Mouse (Mus musculus) heart, postnatal 25 days (tissue): Measurements from ENCODE around the gene Olfr1370. TPM values are rescaled to one million over a fixed set of nuclear protein-coding genes. Genes with fewer than 3 reads are reported as not detected.
"Not testable (repeated sequence)": the region's sequence is repeated elsewhere in the genome, so short reads cannot be mapped to it uniquely, and the experiment has no call there.

Experiments
- DNase-seq: peaks from one replicate; pipeline ENCODE4 v3.0.0; 2022; ENCODE audit warnings: low spot score
- intact Hi-C: fragments of 180-260 bp; cut with DNase I; formaldehyde crosslinking; loops from one replicate; pipeline ENCODE4 v1.15.1; 2025
- total RNA-seq, 2 experiments: library from RNA; stranded (reverse); gene quantifications; 2 replicates each; pipeline ENCODE4 v1.2.3; 2021

Olfr1370 gene
- not detected for total RNA-seq

DNA sequence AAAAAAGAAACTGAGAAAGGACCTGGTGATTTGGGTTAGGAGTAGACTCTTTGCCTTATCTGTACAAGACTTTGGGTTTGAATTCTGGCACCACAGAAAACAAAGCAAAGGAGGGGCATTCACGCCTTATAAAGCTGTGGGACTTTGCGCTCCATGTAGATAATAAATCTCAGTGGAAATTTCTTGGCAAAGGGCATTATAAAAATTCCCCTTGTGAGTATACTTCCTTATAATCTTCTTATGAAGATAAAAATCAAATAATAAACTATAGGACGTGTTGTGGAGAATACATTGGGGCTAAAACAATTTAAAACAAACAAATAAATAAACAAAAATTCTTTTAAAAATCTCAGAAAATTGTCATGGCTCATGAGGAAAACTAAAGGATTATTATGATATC is at the start of gene Olfr1370:
Gene Olfr1370, minus strand, starts transcription at position 101 of the 400 bp plus-strand sequence.
- intact Hi-C loops: no loop called here
- no peak for DNase-seq

DNA sequence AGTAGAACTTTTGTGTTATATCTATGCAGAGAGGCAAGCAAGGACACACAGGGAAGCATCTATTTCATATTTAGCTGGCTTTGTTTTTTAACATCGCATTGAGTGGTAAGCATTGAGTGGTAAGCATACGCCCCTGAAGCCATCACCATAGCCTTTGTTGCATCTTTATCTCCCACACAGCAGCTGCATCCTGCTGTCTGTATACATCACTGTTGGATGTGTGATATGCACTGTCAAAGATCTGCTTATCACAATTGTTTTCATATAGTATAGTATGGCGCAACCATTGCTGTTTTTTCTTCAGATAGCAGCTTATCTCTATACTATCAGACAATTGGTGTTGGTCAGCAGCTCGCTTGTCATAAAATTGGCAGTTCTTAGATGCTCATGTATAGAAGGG is 39.4 kb upstream of the Olfr1370 start:
- no peak for DNase-seq
- intact Hi-C loops: no loop called here

DNA sequence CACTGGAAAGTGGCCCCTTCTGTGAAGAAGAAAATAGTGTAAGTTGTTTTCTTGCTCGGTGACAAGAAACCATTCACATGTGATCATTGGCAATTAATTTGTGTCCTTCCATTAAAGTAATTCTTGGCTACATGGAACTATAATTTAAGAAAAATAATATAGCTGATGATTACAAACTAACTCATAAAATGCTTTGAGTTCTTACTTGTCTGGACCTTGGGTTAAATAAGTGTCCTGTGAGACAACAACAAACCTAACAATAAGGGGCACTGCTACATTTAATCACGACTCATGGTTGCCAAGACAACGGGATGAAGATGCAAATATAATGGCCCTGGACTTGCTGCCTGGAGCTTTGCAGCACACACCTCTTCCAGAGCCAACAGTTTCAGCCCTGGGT is 36.4 kb upstream of the Olfr1370 start, which contains the start of gene Olfr1369-ps1:
Gene Olfr1369-ps1, plus strand, starts transcription at position 301 of the 400 bp plus-strand sequence.
- DNase-seq, intact Hi-C loops: not testable (repeated sequence)

DNA sequence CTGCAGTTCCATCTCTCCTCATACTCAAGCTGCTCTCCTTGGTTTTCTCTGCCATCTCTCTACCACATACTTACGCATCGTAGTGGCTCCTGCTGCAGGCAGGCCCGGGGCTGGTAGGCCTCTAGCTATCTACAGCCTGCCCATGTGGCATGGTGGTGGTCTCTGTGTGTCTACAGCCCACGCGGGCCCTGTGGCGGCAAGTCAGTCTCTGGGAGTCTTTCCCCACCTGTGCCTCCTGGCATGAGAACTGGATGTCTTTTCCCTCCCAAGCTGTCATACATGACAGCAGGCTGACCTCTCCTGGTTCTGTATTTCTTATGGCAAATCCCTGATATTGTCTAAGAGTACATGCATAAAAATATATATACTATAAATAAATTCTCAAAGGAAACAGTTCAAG is 35.7 kb upstream of the Olfr1370 start:
- no peak for DNase-seq
- intact Hi-C loops: no loop called here

DNA sequence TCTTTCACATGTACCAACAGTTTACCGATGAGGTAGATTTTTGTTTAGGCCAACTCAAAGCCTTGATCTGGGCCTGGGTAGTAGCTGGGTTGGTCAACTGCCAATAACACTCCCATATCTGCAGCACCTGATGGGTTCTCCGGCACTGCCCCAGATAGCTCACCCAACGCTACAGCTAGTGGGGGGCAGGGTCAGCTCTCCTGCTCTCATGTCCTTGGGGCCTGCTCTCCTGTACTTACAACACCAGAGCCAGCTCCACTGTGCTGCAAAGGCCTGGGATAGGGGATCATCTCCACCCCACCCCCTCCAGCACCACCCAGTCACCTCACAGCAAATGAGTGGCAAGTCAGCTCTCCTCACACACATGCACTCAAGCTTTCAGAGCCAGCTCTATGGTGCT is 35.0 kb upstream of the Olfr1370 start:
- intact Hi-C loops: no loop called here
- no peak for DNase-seq

DNA sequence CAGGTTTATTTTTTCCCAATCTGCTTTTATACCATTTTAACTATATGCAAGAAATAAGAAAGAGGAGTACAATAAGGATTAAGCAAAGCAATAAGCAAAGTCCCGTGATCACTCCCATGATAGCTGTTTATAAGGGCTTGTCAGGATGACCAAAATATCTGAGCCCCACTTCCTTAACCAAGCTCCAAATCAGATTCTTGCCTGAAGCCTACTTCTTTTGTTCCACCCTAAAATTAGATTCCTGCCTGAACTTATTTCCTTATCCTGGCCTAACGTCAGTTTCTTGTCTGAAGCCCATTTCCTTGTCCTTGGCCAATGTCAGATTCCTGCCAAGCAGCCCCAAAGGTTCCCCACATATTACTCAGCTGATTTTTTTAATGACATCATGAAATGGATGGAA is 7.9 kb upstream of the Olfr1370 start:
- no peak for DNase-seq
- intact Hi-C loops: no loop called here

DNA sequence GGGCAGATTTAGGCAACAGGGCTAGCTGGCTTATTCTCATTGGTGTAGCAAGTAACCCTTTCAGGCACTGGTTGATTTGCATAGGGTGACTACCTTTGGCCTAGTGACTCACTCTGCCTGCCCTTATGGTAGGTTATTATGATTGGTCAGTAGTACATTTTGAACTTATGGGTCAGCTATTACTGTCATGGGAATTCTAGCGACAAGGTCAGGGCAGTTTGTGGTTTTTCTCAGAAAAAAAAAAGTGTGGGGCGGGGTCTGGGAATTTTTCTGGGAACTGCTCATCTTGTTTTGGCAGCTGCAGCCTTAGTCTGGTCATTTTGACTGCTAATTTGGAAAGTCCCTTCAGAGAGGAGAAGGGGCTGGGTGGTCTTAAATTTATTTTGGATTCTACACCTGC is 8.7 kb downstream of the Olfr1370 start:
- no peak for DNase-seq
- intact Hi-C loops: no loop called here

DNA sequence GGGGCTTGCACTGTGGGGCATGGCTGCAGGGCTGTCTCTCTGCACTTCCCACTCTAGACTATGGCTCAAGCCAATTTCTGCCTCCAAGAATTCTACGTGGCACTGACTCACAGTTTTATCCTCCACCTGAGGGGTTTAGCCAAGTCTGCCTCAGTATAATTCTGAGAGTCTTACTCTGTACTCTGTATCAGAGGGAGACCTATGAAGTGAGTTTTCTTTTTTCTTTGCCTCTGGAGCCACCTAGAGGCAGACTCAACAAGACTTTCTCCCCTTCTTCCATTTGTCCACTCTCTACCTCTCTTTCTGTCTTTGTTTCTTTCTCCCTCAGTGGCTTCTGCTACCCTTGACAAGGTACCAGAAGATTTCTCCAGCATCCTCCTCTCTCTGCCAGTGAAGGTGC is 24.6 kb downstream of the Olfr1370 start:
- no peak for DNase-seq

DNA sequence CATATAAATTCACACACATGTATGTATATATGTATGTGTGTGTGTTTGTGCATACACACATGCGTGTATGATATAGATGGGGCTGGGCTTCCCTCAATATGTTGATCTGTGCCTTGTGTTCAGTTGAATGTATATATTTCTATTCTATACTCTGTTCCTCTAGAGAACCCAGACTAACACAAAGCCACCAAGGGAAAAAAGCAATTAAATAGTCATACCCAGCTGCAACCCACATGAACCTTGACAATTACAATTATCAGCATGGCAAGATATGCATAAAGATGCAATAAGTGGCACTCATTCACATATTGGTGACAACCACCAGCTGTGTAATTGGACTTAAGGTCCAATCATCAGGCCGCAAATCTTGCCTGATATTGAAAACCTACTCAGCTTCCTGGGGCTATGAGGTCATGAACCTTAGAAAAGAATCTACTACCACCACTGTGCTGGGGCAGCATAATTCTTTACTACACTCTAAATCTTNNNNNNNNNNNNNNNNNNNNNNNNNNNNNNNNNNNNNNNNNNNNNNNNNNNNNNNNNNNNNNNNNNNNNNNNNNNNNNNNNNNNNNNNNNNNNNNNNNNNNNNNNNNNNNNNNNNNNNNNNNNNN is 34.1 kb downstream of the Olfr1370 start:
- intact Hi-C loops: no loop called here

More for the DNA sequence above, 24.6 kb downstream of the Olfr1370 start:
- intact Hi-C loops: no loop called here

DNA sequence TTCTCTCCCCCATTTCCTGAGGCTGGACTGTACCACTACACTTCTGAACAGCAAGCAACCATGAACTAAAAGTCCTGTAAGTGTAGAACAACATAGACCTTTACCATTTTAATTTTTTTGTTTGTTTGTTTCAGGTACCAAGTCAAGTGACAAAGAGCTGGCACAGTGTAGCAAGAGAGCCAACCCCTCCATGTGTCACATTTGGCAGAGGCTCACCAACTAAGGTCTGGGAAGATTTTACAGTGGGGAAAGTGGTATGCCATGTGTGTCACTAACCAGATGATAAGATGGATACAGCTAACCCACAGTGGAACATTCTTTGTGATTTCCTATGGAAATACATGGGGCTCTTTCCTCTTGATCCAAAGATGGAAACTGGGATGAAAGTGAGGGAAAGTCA is 38.8 kb downstream of the Olfr1370 start:
- intact Hi-C loops: loop anchor here (2.0 kb wide), 1 partner anchor 725 kb away; no protein-coding TSS in a partner anchor
- DNase-seq: no peak

More for the DNA sequence above, 34.1 kb downstream of the Olfr1370 start:
- DNase-seq: no peak

DNA sequence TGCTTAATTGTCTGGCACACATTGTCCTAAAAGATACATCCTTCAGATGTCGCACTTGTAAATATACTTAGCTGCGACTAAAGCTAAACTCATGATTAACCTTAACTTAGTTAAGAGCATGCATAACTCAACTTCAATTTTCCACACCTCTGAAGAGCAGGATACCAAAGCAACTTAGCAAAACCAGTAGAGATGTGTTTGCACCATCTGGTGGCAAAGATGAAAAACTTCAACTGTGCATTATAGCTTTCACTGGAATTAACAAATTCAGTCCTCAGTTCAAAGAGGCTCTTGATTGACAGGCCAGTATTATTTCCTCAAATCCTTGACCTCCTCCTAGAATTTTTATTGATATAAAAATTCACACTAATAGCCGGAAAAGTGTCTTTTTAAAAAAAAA is 39.7 kb downstream of the Olfr1370 start:
- intact Hi-C loops: loop anchor here (2.0 kb wide), 1 partner anchor 724 kb away; no protein-coding TSS in a partner anchor
- DNase-seq: no peak

DNA sequence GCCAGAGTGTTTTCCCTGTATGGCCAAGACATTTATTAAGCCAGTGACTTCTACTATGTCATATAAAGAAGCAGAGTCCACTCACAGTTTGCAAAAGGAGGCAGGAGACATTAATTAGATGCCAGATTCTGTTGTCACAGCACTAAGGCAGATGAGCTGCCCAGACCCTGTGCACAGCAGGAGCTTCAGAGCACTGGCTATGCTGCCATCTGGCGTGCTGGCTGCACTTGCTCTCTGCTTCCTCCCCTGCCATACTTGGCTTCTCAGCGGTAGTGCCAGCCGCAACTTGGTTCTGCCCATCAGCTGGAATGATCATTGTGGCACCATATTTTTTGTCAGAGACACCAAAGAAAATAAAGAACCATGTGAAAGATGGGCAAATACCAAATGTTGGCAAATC is 41.6 kb downstream of the Olfr1370 start:
- intact Hi-C loops: no loop called here
- no peak for DNase-seq

DNA sequence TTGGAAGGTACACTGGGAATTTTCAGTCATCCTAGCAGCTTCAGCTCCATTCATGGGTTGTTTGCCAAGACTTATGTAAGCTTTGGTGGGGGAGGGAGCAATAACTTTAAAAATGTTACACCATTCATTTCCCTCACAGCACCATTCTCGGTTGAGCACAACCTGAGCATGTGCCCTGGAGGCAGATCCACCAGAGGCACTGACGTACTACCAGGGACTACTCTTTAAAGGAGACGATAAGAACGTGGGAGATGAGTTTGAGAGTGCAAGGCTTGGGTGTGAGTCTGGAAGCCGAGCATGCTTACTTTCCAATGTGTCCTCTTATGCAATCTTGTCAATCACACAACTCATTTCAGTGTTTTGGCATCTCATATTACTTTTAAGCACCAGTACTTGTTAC is 49.9 kb downstream of the Olfr1370 start:
- DNase-seq: no peak
- intact Hi-C loops: no loop called here

Other genes starting within 250 kb of the Olfr1370 start
- not detected for gene Olfr1369-ps1, start 36.5 kb upstream of the Olfr1370 start, total RNA-seq
- not detected for gene Olfr263, start 54.7 kb upstream of the Olfr1370 start, total RNA-seq
- gene Olfr1368, start 70.9 kb upstream of the Olfr1370 start, total RNA-seq: not detected
- gene Trim27, start 104.5 kb upstream of the Olfr1370 start, total RNA-seq: 10 to 100 TPM; 18.8 to 19.0 TPM
- not detected for gene Gpx5, start 217.8 kb upstream of the Olfr1370 start, total RNA-seq
- not detected for gene Gpx6, start 237.2 kb upstream of the Olfr1370 start, total RNA-seq